Mouse (Mus musculus) forebrain, embryonic 15.5 days (tissue): ENCODE measurements around the gene 5330417H12Rik. TPM values are rescaled to one million over a fixed set of nuclear protein-coding genes. Genes with fewer than 3 reads are reported as not detected.
A peak's percentile ranks its signal among the peaks of the same experiment; 100 is the strongest.

Source experiments
- ATAC-seq: fragments of 200-750 bp; cut with Nextera tagmentation; replicated peaks from 2 replicates; pipeline ENCODE4 v1.8.0; 2017; ENCODE audit warnings: mild to moderate bottlenecking, moderate TSS enrichment, moderate library complexity
- H3K27ac ChIP-seq: fragments of 300-500 bp; sonication (generic); replicated peaks from 2 replicates; pipeline ENCODE4 v1.5.1; 2015; ENCODE audit warnings: mild to moderate bottlenecking, inconsistent platforms
- H3K27me3 ChIP-seq: fragments of 300-500 bp; sonication (generic); 2 replicates; pipeline ENCODE4 v1.6.1; 2015; ENCODE audit warnings: inconsistent platforms
- H3K36me3 ChIP-seq: fragments of 300-500 bp; sonication (generic); 2 replicates; pipeline ENCODE4 v1.6.1; 2015; ENCODE audit warnings: mild to moderate bottlenecking, inconsistent platforms
- H3K4me1 ChIP-seq: fragments of 300-500 bp; sonication (generic); 2 replicates; pipeline ENCODE4 v1.6.1; 2015; ENCODE audit warnings: inconsistent platforms
- H3K4me2 ChIP-seq: fragments of 300-500 bp; sonication (generic); replicated peaks from 2 replicates; pipeline ENCODE4 v1.6.1; 2015; ENCODE audit warnings: mild to moderate bottlenecking, inconsistent platforms
- H3K4me3 ChIP-seq: fragments of 300-500 bp; sonication (generic); 2 replicates; pipeline ENCODE4 v1.5.1; 2015; ENCODE audit warnings: mild to moderate bottlenecking, inconsistent platforms
- H3K9ac ChIP-seq: fragments of 300-500 bp; sonication (generic); replicated peaks from 2 replicates; pipeline ENCODE4 v1.6.1; 2015; ENCODE audit warnings: mild to moderate bottlenecking, inconsistent platforms
- H3K9me3 ChIP-seq: fragments of 300-500 bp; sonication (generic); 2 replicates; pipeline ENCODE4 v1.6.1; 2016; ENCODE audit warnings: inconsistent platforms
- WGBS: fragments of 180-500 bp; shearing (Covaris S2); methylation state at CpG from one replicate; pipeline ENCODE4 v1.1.7; 2015; ENCODE audit warnings: mixed read lengths; 5-methylcytosine and 5-hydroxymethylcytosine counted together
- polyA plus RNA-seq: library from polyadenylated mRNA; unstranded; fragments of >200 nt; fragmentation: Nextera tagmentation; extraction: Ambion mirVana; gene quantifications from 2 replicates; pipeline ENCODE4 v1.2.1, GENCODE M21; 2015

5330417H12Rik gene
- polyA plus RNA-seq, 1 experiment from 2014 or later: not detected

GRCm38 (mm10) chr7:107651821-107652220 is 26.9 kb upstream of the 5330417H12Rik start:
- Histone ChIP-seq H3K4me2 (no peak overlapping the region), H3K4me1 (no peaks in the 10 kb centered on the region), H3K27me3 (no peaks in the 10 kb centered on the region), H3K9me3 (no peaks in the 10 kb centered on the region), H3K36me3 (no peaks in the 10 kb centered on the region), H3K27ac (no peak overlapping the region), H3K9ac (no peak overlapping the region), H3K4me3 (no peak overlapping the region)
- no peak for ATAC-seq
- 57% methylated on average over 1 of the region's 1 CpGs for WGBS

- no peaks in the 10 kb centered on the region for H3K9me3 ChIP-seq
- no peak overlapping the region for H3K4me3 ChIP-seq
- ATAC-seq: no peak
- no peaks in the 10 kb centered on the region for H3K36me3 ChIP-seq
- WGBS: 88% methylated on average over 7 of the region's 7 CpGs
- H3K4me1 ChIP-seq: no peaks in the 10 kb centered on the region
- H3K27me3 ChIP-seq: no peaks in the 10 kb centered on the region
- no peak overlapping the region for H3K9ac ChIP-seq
- no peak overlapping the region for H3K4me2 ChIP-seq
- H3K27ac ChIP-seq: no peak overlapping the region
Observed at GRCm38 (mm10) chr7:107649990-107650389, 25.0 kb upstream of the 5330417H12Rik start.

- Histone ChIP-seq H3K9ac (no peak overlapping the region), H3K9me3 (no peaks in the 10 kb centered on the region), H3K27me3 (no peaks in the 10 kb centered on the region), H3K27ac (no peak overlapping the region), H3K4me2 (no peak overlapping the region), H3K4me1 (no peaks in the 10 kb centered on the region), H3K36me3 (no peaks in the 10 kb centered on the region), H3K4me3 (no peak overlapping the region)
- 81% methylated on average over 12 of the region's 12 CpGs for WGBS
- no peak for ATAC-seq
Observed at GRCm38 (mm10) chr7:107648937-107649688, 24.2 kb upstream of the 5330417H12Rik start.

GRCm38 (mm10) chr7:107644987-107645386 is 20.0 kb upstream of the 5330417H12Rik start:
- Histone ChIP-seq H3K4me1 (peaks cover 4% of the 10 kb centered on the region; the same call in 1 of the 2 replicates), H3K27ac (no peak overlapping the region)

GRCm38 (mm10) chr7:107642586-107643275 is 17.8 kb upstream of the 5330417H12Rik start:
- H3K36me3 ChIP-seq: no peaks in the 10 kb centered on the region
- no peaks in the 10 kb centered on the region for H3K27me3 ChIP-seq
- WGBS: 57% methylated on average over 7 of the region's 7 CpGs
- peak; percentile 79 for ATAC-seq
- H3K4me1 ChIP-seq: peaks cover 4% of the 10 kb centered on the region; the same call in 1 of the 2 replicates
- H3K9me3 ChIP-seq: no peaks in the 10 kb centered on the region
- H3K27ac ChIP-seq: no peak overlapping the region
- no peak overlapping the region for H3K9ac ChIP-seq
- no peak overlapping the region for H3K4me3 ChIP-seq
- no peak overlapping the region for H3K4me2 ChIP-seq

More at GRCm38 (mm10) chr7:107644987-107645386, 20.0 kb upstream of the 5330417H12Rik start:
- no peaks in the 10 kb centered on the region for H3K27me3 ChIP-seq
- H3K9me3 ChIP-seq: no peaks in the 10 kb centered on the region
- H3K9ac ChIP-seq: no peak overlapping the region
- H3K4me2 ChIP-seq: no peak overlapping the region
- no peak for ATAC-seq
- H3K4me3 ChIP-seq: no peak overlapping the region
- 95% methylated on average over 2 of the region's 2 CpGs for WGBS
- H3K36me3 ChIP-seq: no peaks in the 10 kb centered on the region

- Histone ChIP-seq H3K4me2 (no peak overlapping the region), H3K9me3 (no peaks in the 10 kb centered on the region), H3K27me3 (no peaks in the 10 kb centered on the region), H3K36me3 (no peaks in the 10 kb centered on the region), H3K4me3 (no peak overlapping the region), H3K27ac (no peak overlapping the region), H3K9ac (no peak overlapping the region), H3K4me1 (peaks cover 4% of the 10 kb centered on the region; the same call in 1 of the 2 replicates)
- 88% methylated on average over 5 of the region's 5 CpGs for WGBS
- no peak for ATAC-seq
Observed at GRCm38 (mm10) chr7:107638026-107638425, 13.1 kb upstream of the 5330417H12Rik start.

GRCm38 (mm10) chr7:107637398-107637797 is 12.4 kb upstream of the 5330417H12Rik start:
- Histone ChIP-seq H3K4me1 (peaks cover 3% of the 10 kb centered on the region; the same call in 1 of the 2 replicates), H3K27ac (no peak overlapping the region), H3K27me3 (no peaks in the 10 kb centered on the region), H3K9me3 (no peaks in the 10 kb centered on the region), H3K36me3 (no peaks in the 10 kb centered on the region), H3K4me2 (no peak overlapping the region), H3K4me3 (no peak overlapping the region), H3K9ac (no peak overlapping the region)
- ATAC-seq: no peak
- 81% methylated on average over 7 of the region's 7 CpGs for WGBS

- H3K4me3 ChIP-seq: no peak overlapping the region
- H3K4me1 ChIP-seq: no peaks in the 10 kb centered on the region
- no peaks in the 10 kb centered on the region for H3K36me3 ChIP-seq
- no peaks in the 10 kb centered on the region for H3K9me3 ChIP-seq
- H3K9ac ChIP-seq: no peak overlapping the region
- WGBS: 91% methylated on average over 4 of the region's 4 CpGs
- no peak overlapping the region for H3K4me2 ChIP-seq
- no peaks in the 10 kb centered on the region for H3K27me3 ChIP-seq
- no peak for ATAC-seq
- H3K27ac ChIP-seq: no peak overlapping the region
Observed at GRCm38 (mm10) chr7:107633201-107633600, 8.2 kb upstream of the 5330417H12Rik start.

- no peaks in the 10 kb centered on the region for H3K36me3 ChIP-seq
- no peaks in the 10 kb centered on the region for H3K27me3 ChIP-seq
- no peak overlapping the region for H3K27ac ChIP-seq
- no peak for ATAC-seq
- no peak overlapping the region for H3K9ac ChIP-seq
- H3K4me2 ChIP-seq: no peak overlapping the region
- H3K4me3 ChIP-seq: no peak overlapping the region
- no peaks in the 10 kb centered on the region for H3K4me1 ChIP-seq
- H3K9me3 ChIP-seq: no peaks in the 10 kb centered on the region
Observed at GRCm38 (mm10) chr7:107628383-107628782, 3.4 kb upstream of the 5330417H12Rik start.

GRCm38 (mm10) chr7:107625781-107626180 is 820 bp upstream of the 5330417H12Rik start:
- no peak overlapping the region for H3K27ac ChIP-seq
- no peaks in the 10 kb centered on the region for H3K4me1 ChIP-seq
- no peak for ATAC-seq
- H3K4me2 ChIP-seq: no peak overlapping the region
- no peaks in the 10 kb centered on the region for H3K9me3 ChIP-seq
- 90% methylated on average over 6 of the region's 6 CpGs for WGBS
- no peaks in the 10 kb centered on the region for H3K27me3 ChIP-seq
- H3K4me3 ChIP-seq: no peak overlapping the region
- no peaks in the 10 kb centered on the region for H3K36me3 ChIP-seq
- H3K9ac ChIP-seq: no peak overlapping the region

DNA sequence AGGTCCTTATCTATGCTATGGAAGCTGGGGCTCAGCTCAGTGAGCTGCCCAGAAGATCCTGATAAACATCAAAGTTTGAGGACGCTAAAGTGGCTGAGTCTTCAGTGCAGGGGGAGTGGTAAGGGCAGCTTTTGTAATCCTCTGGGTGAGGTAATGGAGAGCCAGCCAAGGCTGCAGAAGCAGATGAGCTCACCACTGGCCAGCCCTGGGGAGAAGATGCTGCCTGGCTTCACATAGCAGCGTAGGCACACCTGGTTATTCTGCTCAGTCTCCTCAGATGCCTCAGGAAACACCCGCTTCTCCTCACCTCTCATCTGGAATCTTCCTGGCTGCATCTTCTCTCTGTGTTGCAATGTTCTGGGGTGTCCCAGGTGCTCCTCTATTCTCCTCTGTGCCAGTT is 529 bp downstream of the 5330417H12Rik start:
- WGBS: 77% methylated on average over 3 of the region's 3 CpGs
- H3K4me1 ChIP-seq: no peaks in the 10 kb centered on the region
- no peaks in the 10 kb centered on the region for H3K27me3 ChIP-seq
- no peak overlapping the region for H3K4me2 ChIP-seq
- no peak overlapping the region for H3K9ac ChIP-seq
- H3K9me3 ChIP-seq: no peaks in the 10 kb centered on the region
- no peaks in the 10 kb centered on the region for H3K36me3 ChIP-seq
- ATAC-seq: no peak
- H3K4me3 ChIP-seq: no peak overlapping the region
- H3K27ac ChIP-seq: no peak overlapping the region

- 66% methylated on average over 3 of the region's 3 CpGs for WGBS
- Histone ChIP-seq H3K36me3 (no peaks in the 10 kb centered on the region), H3K27ac (no peak overlapping the region), H3K9me3 (no peaks in the 10 kb centered on the region), H3K4me3 (no peak overlapping the region), H3K9ac (no peak overlapping the region), H3K4me1 (no peaks in the 10 kb centered on the region), H3K4me2 (no peak overlapping the region), H3K27me3 (no peaks in the 10 kb centered on the region)
- no peak for ATAC-seq
Observed at GRCm38 (mm10) chr7:107620137-107620536, 4.8 kb downstream of the 5330417H12Rik start.
